Mouse (Mus musculus) megakaryocyte-erythroid progenitor cell, adult 5-6 weeks (primary cell): ENCODE results near the gene Ttll10. TPM values are rescaled to one million over a fixed set of nuclear protein-coding genes. Genes with fewer than 3 reads are reported as not detected.
A peak's percentile ranks its signal among the peaks of the same experiment; 100 is the strongest.

Source experiments
- ATAC-seq: replicated peaks from 2 replicates; pipeline ENCODE4 v1.8.0; 2016; ENCODE audit warnings: mild to moderate bottlenecking, inconsistent platforms; ENCODE audit not compliant: severe bottlenecking, poor library complexity, low FRiP score, low TSS enrichment
- total RNA-seq, 2 experiments: library from RNA; stranded (forward) in 1 of 2; stranded (reverse) in 1 of 2; fragments of 200-1000, 215-1000 nt in 1 of 2; fragments of >200 nt in 1 of 2; fragmentation: Nextera tagmentation in 1 of 2; gene quantifications; 2 replicates each; pipeline ENCODE4 v1.2.3; 2014 to 2017

Gene Ttll10
- not detected in 2 replicates for total RNA-seq (2014; fragmentation: Nextera tagmentation)
- total RNA-seq (2017): not detected in 2 replicates

DNA sequence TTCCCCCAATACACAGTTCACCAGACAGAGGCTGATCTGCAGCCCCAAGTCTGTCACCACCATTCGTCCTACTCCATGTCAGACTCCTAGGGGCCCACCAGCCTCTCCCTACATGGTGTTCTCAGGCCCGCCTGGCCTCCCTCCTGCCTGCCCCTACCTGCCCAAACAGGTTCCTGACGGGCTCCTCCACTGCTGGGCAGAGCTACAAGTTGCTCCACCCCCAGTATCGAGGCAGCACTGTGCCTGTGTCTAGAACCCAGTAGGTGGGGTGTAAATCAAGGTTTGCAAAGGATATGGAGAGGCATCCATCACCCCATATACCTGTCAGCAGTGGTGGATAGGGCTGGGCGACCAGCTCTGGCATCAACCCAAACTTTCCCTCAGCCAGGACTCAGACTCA lies at the start of gene Ttll10:
TSS of gene Ttll10 (minus strand) at position 154 of the 400 bp plus-strand sequence.
- 0 out of 2 replicates have a peak, but pooled peaks have one; percentile 19 for ATAC-seq

- ATAC-seq: no peak
These were observed 44.1 kb upstream of the Ttll10 start for GRCm38 (mm10) chr4:156103342-156103741.

- no peak for ATAC-seq
These were observed 42.3 kb upstream of the Ttll10 start for GRCm38 (mm10) chr4:156101481-156101903.

DNA sequence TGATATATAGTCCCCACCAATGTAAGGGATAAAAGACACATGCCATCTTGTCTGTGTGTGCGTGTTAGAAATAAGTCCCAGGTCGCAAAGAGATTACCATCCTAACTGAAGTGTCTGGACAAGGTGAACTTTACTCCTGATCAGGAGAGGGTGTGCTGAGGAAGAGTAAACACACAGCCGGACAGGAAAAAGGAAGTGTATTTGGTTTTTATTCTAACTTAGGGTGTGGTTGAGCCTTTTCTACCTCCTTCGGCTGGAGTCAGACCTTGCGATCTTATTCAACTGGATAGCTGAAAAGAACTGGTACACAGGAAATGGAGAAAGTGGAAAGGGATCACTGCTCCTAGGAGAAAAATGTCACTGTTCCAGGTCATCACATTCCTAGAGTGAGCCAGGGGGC lies 41.3 kb upstream of the Ttll10 start:
- no peak for ATAC-seq

- ATAC-seq: no peak
These were observed 40.2 kb upstream of the Ttll10 start for GRCm38 (mm10) chr4:156099427-156099826.

DNA sequence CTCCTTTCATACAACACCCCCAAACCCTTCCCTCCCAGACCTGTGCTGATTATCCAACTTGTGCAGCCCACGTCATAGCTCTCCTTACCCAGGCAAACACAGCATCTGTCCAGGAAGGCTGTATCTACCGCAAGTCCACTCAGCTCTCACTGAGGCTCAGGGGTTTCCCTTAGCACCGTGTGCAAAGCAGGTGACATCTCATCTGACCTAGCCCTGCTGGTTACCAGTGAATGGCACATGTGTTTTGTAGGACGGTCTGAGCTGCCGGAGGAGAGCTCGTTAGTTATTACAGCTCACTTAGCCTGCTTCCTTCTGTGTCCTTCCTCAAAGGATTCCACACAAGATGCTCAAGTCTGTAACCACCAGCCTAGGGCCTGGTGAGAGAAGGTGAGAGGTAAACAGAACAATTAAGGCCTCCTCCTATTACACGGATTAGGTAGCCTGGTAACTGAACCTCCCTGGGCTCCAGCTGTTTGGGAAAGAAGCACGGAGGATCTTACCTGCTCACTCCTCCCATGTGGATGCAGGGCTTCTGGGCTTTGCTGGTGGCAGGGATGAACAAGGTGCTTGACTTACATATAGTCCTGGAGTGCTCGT lies 38.7 kb upstream of the Ttll10 start:
- ATAC-seq: no peak

GRCm38 (mm10) chr4:156096191-156096590 lies 37.0 kb upstream of the Ttll10 start:
- no peak for ATAC-seq

DNA sequence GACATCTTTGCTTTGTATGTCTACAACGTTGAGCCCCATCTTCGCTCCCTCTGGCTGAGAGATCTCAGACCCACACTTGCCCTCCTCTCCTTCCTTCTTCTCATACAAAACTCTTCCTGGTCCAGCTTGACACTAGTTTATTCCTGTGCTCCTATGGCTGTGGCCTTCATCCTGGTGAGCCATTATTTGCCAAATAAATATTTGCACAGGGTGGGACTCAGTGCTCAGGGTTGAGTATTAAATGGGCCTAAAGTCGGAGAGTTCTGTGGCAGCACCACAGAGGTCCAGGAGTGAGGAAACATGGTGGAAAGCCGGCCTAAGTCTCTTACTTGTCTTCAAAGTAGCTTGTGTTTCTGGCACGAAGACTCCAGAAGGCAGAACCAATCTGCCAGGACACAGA lies 34.5 kb upstream of the Ttll10 start:
- no peak for ATAC-seq

- ATAC-seq: no peak
These were observed 33.6 kb upstream of the Ttll10 start for GRCm38 (mm10) chr4:156092765-156093164.

- ATAC-seq: no peak
These were observed 32.0 kb upstream of the Ttll10 start for GRCm38 (mm10) chr4:156091236-156091635.

GRCm38 (mm10) chr4:156087398-156088087 lies 28.3 kb upstream of the Ttll10 start:
- no peak for ATAC-seq

DNA sequence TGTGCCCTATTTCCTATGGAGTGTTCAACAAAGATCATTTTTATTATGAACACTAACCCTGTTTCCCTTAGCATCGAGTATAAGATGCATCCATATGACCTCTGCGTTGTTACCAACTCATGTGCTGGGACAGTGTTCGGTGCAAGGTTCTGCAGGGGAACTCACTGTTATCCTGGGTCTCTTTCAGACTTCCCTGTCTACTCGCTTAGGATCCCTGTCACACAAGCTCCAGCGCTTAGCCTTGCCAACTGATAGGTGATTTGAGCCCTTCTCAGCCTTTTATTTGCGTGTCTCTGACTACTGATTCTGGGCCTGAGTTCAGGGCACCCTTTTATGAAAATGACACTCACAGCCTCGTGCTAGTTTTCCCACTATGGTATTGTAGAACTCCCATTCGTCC lies 26.0 kb upstream of the Ttll10 start:
- ATAC-seq: no peak

DNA sequence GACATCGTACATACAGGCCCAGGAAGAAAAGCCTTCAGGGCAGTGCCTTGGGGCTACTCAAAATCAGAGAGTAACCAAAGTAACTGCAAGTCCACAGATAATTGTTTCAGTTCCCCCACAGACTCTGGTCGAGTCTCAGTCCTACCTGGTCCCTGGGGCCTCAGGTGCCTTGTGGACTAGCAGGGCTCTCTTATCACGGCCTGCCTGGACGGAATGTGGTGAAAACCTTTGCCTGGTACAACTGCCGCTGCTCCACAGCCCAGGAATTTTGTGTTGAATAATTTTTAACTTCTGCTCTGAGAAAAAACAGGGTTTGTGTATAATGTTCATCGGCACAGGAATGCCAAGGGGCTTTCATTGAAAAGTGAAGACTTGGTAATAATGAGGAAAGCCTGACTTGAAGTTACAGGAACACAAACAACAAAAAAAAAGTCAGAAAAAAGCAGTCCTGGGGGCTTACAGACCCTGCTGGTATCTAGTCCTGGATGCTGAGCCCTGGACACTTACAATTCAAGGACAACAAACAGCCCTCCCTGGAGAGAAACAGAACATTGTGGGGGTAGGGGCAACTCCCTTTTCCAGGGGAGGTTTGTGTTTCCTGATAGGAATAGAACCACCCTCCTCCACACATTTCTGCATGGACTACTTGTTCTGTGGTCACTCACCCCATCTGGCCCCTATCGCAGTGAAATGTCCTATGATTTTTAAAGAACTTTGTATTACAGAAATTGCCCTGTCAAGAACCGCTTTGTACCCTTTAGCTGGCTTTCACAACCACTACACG lies 25.1 kb upstream of the Ttll10 start:
- no peak for ATAC-seq

GRCm38 (mm10) chr4:156083348-156083747 lies 24.1 kb upstream of the Ttll10 start:
- ATAC-seq: 0 out of 2 replicates have a peak, but pooled peaks have one; percentile 28

DNA sequence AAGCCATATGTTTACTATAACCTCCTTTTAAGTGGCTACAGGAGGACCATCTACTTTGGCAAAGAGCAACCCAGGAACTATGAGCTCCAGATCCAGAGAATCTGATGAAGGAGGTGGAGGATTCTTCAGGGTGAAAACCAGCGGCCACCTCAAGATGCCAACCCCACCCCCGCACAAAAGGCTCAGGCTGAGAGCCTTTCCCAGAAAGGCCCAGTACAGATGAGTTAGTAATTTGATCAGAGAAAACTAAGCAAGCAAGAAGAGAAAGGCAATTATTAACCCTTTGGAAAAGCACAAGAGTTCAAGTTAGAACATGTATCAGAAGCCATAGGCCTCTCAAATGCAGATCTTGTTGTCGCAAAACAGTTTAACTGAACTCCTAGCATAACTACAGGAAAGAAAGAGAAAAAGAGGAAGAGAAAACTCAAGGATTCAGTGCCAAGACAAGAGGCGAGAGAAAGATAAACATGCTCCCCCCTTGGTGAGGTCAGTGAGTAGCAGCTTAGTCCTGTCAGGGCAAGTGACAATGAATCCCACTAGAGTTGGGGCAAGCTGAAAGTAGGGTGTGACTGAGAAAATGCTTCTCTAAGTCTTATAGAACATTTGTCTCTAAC lies 23.5 kb upstream of the Ttll10 start:
- 0 out of 2 replicates have a peak, but pooled peaks have one; percentile 14 for ATAC-seq

- peak; percentile 70 for ATAC-seq
These were observed 18.5 kb upstream of the Ttll10 start for GRCm38 (mm10) chr4:156077499-156078301.

DNA sequence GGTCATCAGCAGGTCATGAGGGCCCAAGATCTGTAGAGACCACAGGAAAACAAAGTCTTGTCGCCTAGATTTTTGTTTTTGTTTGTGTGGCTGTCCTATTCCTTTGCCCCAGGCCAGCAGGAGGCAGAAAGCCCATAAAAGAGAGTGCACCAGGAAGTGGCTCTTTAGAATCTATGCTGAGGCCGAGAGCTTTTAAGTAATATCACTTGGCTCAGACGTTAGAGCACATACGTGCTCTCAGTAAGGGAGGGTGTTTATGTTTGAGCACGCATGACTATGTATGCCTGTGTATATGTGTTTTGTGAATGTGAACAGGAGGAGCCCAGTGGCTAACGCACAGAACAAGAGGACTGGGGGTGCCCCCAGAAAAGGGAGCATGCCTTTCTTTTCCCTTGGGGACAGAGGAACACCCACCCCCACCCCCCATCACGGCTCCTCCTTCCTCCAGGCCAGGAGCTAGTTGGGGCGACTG lies 17.7 kb upstream of the Ttll10 start:
- peak; percentile 58 for ATAC-seq

GRCm38 (mm10) chr4:156070716-156071115 lies 11.5 kb upstream of the Ttll10 start:
- ATAC-seq: no peak

DNA sequence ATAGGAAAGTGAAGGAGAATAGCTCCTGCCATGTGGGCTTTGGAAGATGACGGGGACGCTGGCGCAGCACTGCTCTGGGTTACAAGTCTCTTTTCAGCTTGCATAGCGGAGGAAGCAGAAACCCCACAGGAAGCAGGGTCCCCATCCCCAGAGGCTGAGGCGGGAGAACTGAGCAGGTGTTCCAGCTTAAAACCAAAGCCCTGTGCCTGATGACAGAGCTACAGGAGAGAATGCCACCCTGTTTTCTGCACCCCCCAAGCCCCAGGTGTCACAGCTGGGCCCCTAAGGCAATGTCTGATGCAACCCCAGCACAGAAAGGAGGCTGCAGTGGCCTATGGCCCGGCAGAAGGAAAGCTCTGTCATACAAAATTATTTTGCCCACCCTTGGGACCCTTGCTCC lies 11.1 kb upstream of the Ttll10 start:
- ATAC-seq: no peak
